In genomic region chr15:31312001-31312400, GRCm38 (mm10) we compare ENCODE assay signal across 16 mouse cellular contexts.
"Had no signal": no experiment of that assay in that cellular context is flagged by ENCODE, and none has a peak within 500 bp of the region (broad histone marks: within the 10 kb centered on the region; RNA-seq: fewer than 3 reads in every experiment).

No protein-coding gene starts in this region.

- H3K36me3 ChIP-seq: midbrain, embryonic 12.5 days had no signal

- H3K9me3 ChIP-seq: midbrain, embryonic 12.5 days had no signal

- DNase-seq: kidney, adult 18-20 months; kidney, postnatal 14 days; layer of hippocampus, postnatal 36 days; liver, postnatal 0 days; lung, embryonic 14.5 days; right cerebral cortex, adult 18-20 months; right cerebral cortex, postnatal 14 days; right cerebral cortex, postnatal 4 days; thymus, postnatal 25 days had no signal

- H3K27ac ChIP-seq: left cerebral cortex, adult 2 months; liver, embryonic 14.5 days; macrophage; midbrain, embryonic 12.5 days; stomach, postnatal 0 days had no signal

- H3K27me3 ChIP-seq: midbrain, embryonic 12.5 days had no signal

- H3K4me1 ChIP-seq: midbrain, embryonic 12.5 days had no signal

- H3K9ac ChIP-seq: liver, embryonic 14.5 days; liver, postnatal 0 days; lung, embryonic 14.5 days; midbrain, embryonic 12.5 days had no signal

- ATAC-seq: liver, postnatal 0 days; lung, postnatal 0 days; midbrain, embryonic 16.5 days had no signal

- H3K4me3 ChIP-seq: left cerebral cortex, adult 2 months; midbrain, embryonic 12.5 days had no signal

- H3K4me2 ChIP-seq: lung, embryonic 14.5 days; midbrain, embryonic 12.5 days had no signal
